Mouse (Mus musculus) CD4-positive, CD25-positive, alpha-beta regulatory T cell, adult 2 months (primary cell): Measurements from ENCODE around the gene Chrna4.

ENCODE experiments used
- DNase-seq: peaks from one replicate; pipeline ENCODE4 v3.0.0-alpha.2; 2012; ENCODE audit warnings: low read depth, low spot score

The Chrna4 gene

DNA sequence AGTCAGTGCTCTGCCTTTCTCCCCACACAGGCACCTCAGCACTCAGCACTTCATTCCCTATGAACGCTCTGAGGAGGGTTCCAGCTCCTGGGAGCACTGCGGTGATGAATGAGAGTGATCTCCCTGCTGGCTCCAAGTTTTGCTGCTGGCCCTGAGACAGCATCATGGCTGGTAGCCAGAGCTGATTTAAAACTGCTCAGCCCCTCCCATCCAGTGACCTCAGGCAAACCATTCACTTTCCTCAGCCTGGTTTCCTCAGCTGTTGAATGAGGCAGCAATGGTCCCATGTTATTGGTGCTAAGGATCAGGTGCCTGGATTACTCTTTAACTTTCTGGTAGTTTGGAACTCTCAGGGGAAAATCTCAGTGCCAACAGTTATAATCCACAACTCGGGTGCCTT lies at the start of gene Chrna4:
TSS of gene Chrna4 (minus strand) at position 110 of the 400 bp plus-strand sequence.
- no peak for DNase-seq

DNA sequence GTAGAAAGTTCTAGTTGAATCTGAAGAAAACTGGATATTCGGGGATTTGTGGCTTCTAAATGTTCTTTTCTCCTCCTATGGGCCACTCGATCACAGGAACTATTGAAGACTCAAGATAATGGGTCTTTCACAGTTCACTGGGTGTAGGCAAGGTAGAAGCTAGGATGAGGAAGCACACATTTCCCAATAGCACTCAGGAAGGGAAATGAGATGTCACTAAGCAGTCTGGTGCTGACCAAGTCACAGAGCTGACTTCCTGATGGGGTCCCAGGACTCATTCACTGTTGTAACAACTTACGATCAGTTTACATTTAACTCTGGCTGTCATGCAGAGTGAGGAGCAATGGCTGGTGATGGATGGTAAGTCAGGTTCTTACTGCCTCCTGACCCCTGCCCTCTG lies 46.8 kb upstream of the Chrna4 start:
- DNase-seq: no peak

DNA sequence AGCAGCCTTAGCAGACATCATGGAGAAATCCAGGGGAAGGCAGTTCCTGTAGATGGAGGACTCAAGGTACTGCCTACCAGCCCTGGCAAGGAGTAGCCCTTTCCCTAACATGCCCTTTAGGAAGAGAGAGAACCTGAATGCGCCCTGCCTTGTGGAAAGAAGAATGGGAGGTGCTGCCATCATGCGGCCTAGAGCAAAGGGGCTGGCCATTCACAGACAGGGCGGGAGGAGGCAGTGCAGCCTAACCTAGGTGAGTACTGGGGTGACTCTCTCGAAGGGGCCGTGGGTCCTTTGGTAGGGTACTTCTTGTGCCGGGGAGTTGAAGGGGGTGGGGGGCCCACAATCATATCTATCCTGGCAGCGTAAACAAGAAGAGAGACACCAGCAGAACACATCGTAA lies 41.7 kb upstream of the Chrna4 start:
- no peak for DNase-seq

DNA sequence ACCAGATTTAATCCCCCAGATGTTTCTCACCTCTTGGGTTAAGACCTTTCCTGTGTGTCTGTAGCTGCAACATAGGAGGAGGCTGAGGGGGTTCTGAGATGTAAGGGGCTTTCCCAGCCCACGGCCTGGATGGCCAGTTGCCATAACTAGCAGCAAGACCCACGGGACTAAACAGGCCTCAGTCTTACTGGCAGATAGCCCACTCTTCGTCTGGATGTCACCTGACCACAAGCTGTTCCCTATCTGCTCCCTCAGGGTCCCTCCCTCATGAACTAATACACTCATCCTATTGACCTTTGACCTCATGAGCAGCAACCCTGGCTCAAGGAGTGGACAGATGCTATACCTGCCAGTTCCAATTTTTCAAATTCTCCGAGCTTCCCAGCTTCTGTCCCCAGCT lies 40.6 kb upstream of the Chrna4 start:
- DNase-seq: no peak

DNA sequence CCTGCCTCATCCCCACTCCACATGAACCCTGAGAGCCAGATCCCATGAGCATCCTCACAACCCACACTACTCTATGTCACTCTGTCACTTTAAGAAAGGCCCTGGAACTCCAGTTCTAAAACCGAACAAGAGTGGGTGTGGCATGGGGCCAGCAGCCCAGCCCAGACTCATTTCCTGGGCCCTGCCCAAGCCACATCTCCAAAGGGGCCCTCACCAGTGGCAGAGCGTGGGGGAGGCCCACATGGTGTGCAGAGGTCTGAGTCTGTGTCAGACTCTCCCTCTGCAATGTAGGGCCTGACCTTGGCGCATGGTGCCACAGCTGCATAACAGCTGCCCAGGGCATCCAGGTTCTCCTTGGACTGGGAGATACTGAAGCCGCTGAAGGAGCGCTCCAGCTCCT lies 37.5 kb upstream of the Chrna4 start:
- DNase-seq: no peak

DNA sequence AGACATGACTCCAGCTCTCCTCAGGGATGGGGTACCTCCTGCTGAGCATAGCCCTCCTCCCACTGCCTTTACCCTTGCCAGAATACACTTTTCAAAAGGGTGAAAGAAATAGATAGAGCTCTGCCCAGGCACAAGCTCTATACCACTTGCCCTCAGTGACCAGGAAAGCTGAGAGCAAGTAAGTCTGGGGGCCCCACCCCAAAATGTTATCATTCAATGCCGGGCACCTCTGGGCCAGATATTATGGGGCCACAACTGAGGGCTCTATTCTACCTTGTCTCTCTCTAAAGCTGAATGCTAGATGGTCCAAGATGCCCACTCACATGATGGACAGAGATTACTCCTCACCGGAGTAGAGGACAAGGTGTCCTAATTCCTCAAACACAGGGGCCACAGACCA lies 36.2 kb upstream of the Chrna4 start:
- no peak for DNase-seq

DNA sequence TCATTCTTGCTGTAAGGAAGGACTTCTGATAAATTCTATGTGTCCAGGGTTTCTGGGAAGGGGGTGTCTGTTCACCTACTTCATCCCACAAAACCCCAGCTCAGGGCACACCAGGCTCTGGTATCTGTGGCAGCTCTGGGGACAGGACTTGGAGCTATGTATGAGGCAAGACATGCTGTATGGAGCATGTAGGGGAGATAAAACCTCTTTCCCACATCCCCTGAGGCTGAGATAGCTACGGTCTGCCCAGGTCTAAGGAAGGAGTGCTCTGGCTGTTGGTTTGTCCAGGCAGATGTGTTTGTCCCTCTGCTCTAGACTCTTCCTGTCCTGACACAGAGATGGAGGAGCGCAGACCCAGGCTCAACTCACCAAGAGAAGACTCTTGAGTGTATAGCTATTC lies 35.6 kb upstream of the Chrna4 start:
- DNase-seq: no peak

DNA sequence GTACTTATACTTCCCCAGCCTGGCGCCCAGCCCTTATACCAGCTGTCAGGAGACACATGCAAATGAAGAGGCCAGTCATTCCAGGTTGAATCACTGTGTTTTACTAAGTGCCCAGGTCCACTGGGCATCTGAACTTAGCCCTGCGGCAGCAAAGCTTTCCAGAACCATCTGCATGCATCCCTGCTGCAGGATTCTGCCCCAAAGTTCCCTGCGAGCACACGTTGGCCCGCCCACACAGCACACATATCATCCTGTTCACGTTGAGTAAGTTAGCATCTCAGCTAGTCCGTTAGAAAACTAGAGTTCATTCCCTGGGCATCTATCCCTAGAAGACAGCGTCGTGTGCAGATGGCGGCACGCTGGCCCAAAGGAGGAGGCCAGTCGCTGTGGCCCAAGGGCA lies 32.2 kb upstream of the Chrna4 start:
- DNase-seq: no peak

DNA sequence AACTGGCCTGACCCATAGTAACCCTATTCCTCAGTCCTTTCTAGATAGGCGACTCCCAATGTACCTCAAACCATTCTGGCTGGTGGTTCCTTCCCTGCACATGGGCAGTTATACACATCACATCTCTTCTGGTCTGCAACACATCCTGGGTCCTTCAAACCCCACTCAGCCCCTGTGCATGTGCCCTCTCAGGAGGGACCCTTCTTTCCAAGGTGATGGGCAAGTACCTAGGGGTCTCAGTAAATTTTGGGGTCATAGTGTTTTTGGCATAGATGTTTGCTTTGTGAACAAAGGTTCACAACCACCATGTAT lies 29.0 kb upstream of the Chrna4 start:
- no peak for DNase-seq

DNA sequence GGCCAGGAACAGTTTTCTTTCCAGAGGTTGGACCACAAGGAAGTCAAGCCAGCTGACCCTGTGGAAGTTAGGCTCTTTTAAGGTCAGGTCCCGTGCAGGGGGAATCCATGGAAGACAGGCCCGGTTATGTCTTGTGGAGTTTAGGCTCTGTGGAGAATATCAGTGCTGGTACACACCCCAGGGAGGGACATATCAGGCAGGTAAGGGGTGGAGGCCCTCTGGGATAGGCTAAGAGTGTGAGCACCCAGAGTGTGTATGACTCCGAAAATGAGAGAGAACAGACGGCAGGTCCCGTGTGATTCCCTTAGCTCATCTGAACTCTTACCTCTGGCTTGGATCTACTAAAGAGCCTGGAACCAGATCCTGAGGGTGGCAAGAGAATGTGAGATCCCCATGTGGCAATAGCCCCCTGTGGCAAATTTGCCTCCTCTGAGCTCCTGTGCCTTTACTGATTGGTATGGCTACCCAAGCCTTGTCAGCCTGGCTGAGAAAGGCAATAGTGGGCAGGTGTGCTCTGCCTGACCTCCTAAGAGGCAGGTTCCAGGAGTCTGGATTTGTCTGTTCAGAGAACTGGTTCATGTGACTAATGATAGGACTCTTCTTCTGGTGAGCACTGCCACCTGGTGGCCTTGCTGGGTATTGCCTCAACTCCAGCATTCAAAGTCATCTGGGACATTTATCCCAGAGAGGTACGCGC lies 28.5 kb upstream of the Chrna4 start:
- peak; percentile 80 for DNase-seq

DNA sequence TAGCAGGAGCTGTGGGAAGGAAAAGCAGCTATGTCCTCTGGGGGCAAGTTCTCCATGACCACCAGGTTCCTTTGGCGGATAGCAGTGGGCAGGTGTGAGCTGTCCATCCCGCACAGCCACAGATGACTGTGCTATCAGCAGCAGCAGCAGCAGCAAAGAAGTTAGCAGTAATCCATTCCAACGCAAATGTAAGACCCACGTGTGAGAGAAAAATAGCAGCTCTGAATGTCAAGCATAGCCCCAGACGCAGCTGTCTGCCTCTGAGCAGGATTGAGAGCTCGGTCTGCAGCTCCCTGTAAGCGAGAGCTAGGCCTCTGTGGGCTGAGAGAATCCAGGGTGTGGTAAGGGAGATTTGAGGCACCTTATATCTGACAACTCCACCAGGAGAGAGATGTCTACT lies 26.8 kb upstream of the Chrna4 start:
- no peak for DNase-seq

DNA sequence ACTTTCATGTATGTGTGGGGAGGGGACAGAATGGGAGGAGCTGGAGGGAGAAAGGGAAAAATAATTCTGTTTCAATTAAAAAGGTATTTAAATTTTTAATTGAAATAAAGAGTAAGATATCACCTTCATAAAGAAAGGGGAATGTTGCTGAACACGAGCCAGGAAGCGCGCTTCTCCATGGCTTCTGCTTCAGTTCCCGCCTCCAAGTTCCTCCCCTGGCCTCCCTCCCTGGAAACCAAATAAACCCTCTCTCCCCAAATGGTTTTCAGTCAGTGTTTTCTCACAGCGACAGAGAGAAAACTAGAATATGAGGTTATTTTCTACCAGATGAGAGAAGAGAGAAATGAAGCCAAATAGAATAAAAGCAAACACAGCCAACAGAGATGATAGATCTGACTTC lies 25.2 kb upstream of the Chrna4 start:
- DNase-seq: no peak

DNA sequence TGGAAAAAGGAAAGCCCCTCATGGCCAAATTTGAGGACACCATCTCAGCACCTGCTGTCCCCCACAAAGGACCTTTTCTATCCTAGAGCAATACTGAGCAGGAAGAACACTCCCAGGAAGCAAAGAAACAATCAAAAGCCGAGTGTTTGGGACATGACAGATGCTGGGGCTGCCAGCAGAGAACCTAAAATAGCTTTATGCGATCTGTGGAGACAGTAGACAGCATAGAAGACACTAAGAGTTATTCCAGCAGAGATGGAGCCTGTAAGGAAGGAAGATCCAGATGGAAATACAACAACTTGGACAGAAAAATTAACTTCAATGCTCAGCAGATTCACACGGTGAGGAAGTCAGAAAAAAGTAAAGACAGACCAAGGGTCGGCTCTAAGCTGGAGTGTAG lies 22.5 kb upstream of the Chrna4 start:
- DNase-seq: no peak

DNA sequence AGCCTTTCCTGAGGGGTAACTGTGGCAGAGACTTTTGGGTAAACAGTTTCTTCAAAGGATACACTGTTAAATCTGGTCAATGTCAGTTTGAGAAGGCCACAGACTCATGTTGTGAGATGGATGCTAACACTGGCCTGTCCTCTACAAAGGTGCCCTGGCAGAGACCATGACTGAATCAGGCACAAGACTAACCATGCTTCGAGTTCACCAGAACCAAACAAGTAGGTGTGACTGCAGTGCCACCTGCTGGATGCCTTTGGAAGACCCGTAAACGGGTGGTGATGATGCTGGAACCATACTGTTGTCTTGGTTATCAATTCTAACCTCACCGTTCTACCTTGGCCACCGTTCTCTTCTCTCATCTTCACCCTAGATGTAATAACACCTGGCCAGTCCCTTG lies 16.8 kb upstream of the Chrna4 start:
- DNase-seq: peak; percentile 69

DNA sequence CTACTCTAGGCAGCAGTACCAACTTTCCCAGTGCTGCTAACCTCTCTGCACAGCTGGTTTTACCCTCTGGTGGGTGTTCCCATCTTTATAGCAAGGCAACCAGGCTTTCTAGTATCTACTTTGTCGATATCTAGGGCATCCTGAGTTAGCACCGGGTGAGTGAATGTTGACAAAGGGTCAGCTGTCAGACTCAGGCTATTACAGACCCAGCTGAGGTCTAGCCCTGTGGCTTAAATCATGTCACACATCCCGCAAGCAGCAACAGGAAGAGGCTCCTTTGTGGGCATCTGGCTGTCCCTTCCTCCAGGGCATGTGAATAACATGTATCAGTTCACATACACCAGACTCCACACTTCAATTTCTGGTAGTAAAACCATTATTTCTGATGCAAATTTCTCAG lies 14.8 kb upstream of the Chrna4 start:
- no peak for DNase-seq

DNA sequence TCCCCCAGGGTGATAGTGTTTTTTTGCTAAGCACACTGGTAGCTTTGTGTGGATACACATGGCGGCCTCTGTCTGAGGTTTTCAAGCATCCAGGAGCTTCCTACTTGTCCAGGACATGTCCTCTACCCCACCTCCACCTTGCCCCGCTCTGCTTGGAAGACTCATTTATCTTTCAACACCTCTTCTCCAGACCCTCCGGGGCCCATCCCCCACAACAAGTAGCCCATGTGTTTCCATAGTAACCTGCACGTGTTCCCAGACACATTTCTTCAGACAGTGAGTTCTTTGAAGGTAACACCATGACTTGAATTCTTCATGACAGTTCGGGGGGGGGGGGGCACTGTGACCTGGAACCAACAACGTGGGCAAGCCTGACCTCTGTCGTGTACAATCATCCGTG lies 14.0 kb upstream of the Chrna4 start:
- no peak for DNase-seq

DNA sequence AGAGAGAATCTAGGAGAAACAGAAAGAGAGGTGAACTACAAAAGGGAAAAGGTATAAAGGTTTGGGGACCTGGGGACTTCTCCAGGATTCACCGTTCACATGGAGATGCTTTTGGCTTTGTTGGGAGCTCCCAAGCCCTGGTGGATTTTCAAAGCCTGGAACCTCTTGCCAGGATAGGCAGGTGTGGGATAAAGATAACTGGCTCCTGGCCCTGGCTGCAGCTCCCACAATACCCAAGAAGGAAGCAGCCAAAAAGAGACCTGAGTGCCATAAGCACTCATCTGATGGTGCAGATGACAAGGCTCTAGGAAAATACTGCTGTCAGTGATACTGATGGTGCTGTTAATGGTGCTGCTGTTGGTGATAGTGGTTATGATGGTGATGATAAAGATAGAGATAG lies 8.8 kb upstream of the Chrna4 start:
- DNase-seq: no peak

DNA sequence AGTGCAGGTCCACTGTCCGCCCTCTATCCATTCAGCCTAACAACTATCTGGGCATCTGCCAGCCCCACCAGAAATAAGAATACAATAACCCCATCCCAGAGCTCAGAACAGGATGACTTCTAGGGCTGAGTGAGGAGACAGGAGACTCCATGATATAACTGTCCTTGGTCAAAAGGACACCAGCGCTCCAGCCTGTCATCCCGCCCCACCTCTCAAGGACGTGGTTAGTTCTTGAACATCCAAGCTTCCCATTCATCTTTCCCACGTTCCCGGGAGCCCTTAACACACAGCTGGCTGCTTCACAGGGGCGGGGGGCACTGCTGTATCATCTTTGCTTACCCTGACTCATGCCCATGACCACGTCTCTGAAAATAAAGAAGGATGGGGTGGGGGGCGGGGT lies 5.6 kb upstream of the Chrna4 start:
- no peak for DNase-seq

DNA sequence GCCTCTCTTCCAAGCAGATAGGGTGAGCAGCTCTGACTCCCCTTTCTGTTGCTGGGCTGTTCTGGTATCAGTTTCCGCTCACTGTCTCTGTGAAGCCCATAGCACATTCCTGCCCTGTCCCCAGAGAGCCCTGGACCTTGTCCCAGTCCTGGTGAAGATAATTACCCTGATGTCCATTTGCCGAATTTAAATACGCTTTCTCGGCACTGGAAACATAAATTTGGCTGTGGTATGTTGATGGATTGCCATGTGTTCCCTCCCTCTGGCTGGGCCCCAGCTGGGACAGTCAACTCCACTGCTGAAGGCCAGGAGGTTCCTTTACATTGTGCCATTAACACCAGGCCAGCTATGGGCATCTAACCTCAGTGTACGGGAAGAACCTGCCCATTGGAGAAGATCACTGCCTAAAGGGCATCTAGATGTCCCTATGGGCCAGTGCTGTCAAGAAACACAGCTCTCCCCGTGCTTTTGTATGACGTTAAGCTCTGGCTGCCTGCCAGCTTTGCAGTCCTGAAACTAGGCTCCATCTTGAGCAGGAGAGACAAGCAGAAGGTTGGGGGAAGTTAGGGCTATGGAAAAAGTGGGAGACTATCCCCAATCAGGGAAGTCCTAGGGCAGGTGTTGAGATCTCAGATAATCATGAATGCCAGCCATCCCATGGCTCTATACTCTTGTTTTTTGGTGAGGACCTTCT lies 5.1 kb upstream of the Chrna4 start:
- no peak for DNase-seq

DNA sequence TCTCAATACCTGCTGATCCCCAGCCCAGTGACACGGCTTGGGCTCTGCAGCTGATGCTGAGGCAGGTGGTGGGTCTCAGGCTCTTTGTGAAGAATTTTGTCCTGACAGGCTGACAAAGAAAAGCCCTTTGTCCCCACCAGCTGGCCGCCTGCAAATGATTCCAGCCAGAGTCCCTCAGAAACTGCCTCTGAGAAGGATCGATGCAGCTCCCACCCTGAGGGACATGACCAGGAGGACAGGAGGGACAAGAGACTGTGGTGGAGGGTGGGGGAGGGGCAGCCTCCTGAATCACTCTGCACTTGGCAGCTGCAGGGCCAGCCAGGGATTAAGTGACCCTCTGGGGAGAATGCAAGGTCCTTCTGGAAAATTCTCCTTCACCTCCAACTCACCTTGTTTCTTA lies 655 bp upstream of the Chrna4 start:
- no peak for DNase-seq

DNA sequence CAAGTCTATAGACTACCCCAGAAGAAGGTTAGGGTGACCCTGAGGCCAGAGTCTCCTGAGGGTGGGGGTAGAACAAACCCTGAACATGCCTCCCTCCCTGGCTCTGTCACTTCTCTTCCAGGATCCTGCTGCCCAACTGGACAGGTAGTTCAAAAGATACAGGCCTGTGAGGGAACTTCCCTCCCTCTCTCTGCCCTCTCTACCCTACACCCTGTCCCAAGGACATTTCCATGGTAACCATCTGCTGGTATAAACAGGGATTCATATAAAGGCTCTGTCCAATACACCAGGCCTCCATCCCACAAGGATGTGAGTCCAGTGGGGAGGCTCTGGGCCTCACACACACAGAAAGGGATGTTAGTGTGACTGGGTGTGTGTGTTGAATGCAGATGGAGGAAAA lies 970 bp downstream of the Chrna4 start:
- no peak for DNase-seq

DNA sequence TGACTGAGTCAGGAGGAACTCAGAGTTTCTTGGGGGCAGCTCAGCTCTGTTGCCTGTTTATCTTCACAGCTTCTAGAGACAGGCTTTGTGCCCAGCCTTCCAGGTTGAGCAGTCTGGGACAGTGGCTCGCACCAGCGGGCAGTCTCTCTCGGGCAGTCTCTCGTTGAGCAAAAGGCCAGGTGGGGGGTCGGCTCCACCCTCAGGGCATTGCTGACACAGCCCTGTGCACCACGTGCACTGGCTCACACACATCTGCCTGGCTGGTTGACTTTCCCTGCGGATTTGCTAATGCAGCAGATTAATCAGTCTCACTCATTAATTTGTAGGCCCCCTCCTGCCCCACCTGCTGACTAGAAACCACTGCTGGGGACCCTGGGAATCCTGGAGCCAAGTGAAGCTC lies 1.4 kb downstream of the Chrna4 start:
- DNase-seq: no peak

DNA sequence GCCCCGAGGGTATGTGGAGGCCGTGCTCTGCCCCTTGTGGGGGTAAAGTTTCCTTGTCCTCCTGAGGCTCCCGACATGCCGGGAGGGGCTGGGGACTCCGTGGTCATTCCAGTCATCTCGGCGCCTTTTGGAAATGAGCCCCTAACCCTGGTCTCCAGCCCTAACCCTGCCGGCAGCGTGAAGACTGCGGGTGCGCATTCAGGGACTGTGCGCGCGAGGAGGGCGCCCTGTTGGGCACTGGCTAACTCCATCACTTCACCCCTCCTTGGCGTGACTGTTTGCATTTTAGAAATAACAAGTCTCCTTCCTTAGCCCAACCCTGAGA lies 4.0 kb downstream of the Chrna4 start:
- no peak for DNase-seq
